Mouse (Mus musculus) heart, postnatal 0 days (tissue): Measurements from ENCODE around the gene Col4a2.

Source experiments
- CTCF ChIP-seq: IDR thresholded peaks from 2 replicates; pipeline ENCODE4 v1.5.1; 2016; ENCODE audit warnings: antibody characterized with exemption, control low read depth, low read depth
- EP300 ChIP-seq: IDR thresholded peaks from 2 replicates; pipeline ENCODE4 v1.6.1; 2016; ENCODE audit warnings: antibody characterized with exemption, low read depth

- TF ChIP-seq CTCF (no peak), EP300 (no peak)
These were observed 25.0 kb downstream of the Col4a2 start for GRCm38 (mm10) chr8:11337642-11338041.
